Comparison of ENCODE assay signal across 17 mouse cellular contexts in the genomic region with DNA sequence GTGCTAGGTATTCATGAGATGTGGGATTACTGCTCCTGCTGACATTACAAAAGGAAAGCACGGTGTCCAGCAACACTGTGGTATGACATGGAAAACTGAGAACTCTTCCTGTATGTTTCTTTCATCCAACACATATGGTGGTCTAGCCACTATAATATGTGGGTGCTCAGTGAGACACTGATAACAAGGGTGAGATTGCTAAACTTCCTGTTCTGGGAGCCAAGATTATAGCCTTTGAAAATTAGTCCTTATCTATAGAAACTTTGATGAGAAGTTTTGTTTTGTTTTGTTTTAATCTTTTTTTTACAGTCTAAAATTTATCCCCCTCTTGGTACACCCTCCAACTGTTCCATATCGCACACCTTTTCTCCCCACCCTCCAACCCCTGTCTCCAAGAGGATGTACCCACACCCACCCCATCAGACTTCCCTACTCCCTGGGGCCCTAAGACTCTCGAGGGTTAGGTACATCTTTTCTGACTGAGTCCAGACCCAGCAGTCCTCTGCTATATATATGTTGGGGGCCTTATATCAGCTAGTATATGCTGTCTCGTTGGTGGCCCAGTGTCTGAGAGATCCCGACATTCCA.
"Had no signal": no experiment of that assay in that cellular context is flagged by ENCODE, and none has a peak within 500 bp of the region (broad histone marks: within the 10 kb centered on the region; RNA-seq: fewer than 3 reads in every experiment).

No protein-coding gene starts in this region.

- H3K4me1 ChIP-seq: liver, embryonic 13.5 days; neural tube, embryonic 12.5 days; stomach, embryonic 15.5 days had no signal

- H3K9ac ChIP-seq: kidney, embryonic 15.5 days; liver, embryonic 13.5 days; neural tube, embryonic 12.5 days; neural tube, embryonic 15.5 days; stomach, embryonic 15.5 days had no signal

- H3K4me3 ChIP-seq: kidney, embryonic 15.5 days; left cerebral cortex, adult 2 months; liver, embryonic 13.5 days; neural tube, embryonic 12.5 days; neural tube, embryonic 15.5 days; stomach, embryonic 15.5 days had no signal

- H3K36me3 ChIP-seq: kidney, embryonic 15.5 days; liver, embryonic 13.5 days; neural tube, embryonic 12.5 days; neural tube, embryonic 15.5 days; stomach, embryonic 15.5 days had no signal

- H3K4me2 ChIP-seq: kidney, embryonic 15.5 days; liver, embryonic 13.5 days; neural tube, embryonic 12.5 days; neural tube, embryonic 15.5 days; stomach, embryonic 15.5 days had no signal

- DNase-seq: kidney, adult 8-10 months; kidney, postnatal 10 days; kidney, postnatal 36 days; layer of hippocampus, postnatal 36 days; liver, embryonic 13.5 days; lung, adult 2 months; lung, postnatal 14 days; lung, postnatal 4 days; midbrain, embryonic 14.5 days; right cerebral cortex, postnatal 25 days; spleen, adult 18-20 months; thymus, postnatal 36 days had no signal

- H3K27ac ChIP-seq: kidney, embryonic 15.5 days; left cerebral cortex, adult 2 months; liver, embryonic 13.5 days; neural tube, embryonic 12.5 days; neural tube, embryonic 15.5 days; stomach, embryonic 15.5 days had no signal

- H3K9me3 ChIP-seq: kidney, embryonic 15.5 days; liver, embryonic 13.5 days; neural tube, embryonic 15.5 days; stomach, embryonic 15.5 days had no signal

- H3K27me3 ChIP-seq: liver, embryonic 13.5 days; neural tube, embryonic 12.5 days; neural tube, embryonic 15.5 days; stomach, embryonic 15.5 days had no signal
